Mouse (Mus musculus) erythroblast, adult 5-6 weeks (primary cell): ENCODE results near the gene Cd84. TPM values are rescaled to one million over a fixed set of nuclear protein-coding genes. Genes with fewer than 3 reads are reported as not detected.
"Not testable (repeated sequence)": the region's sequence is repeated elsewhere in the genome, so short reads cannot be mapped to it uniquely, and the experiment has no call there.

Experiments
- ATAC-seq: replicated peaks from 2 replicates; pipeline ENCODE4 v1.8.0; 2016; ENCODE audit warnings: moderate number of reproducible peaks, mild to moderate bottlenecking, moderate TSS enrichment, inconsistent platforms; ENCODE audit not compliant: poor library complexity, low FRiP score, severe bottlenecking
- total RNA-seq, 2 experiments: library from RNA; stranded (forward) in 1 of 2; stranded (reverse) in 1 of 2; fragments of 150-400 nt in 1 of 2; fragments of 200-764, 138-1000 nt in 1 of 2; gene quantifications; 2 replicates each; pipeline versions ENCODE4 v1.2.3 to v1.2.4; 2015 to 2017; ENCODE audit warnings: low replicate concordance in 2 of 2

The Cd84 gene
- total RNA-seq (2015; ENCODE audit: low replicate concordance) (20.3 and 22.1 TPM in 2 replicates), total RNA-seq (2017; ENCODE audit: low replicate concordance) (23.7 and 25.0 TPM in 2 replicates)

DNA sequence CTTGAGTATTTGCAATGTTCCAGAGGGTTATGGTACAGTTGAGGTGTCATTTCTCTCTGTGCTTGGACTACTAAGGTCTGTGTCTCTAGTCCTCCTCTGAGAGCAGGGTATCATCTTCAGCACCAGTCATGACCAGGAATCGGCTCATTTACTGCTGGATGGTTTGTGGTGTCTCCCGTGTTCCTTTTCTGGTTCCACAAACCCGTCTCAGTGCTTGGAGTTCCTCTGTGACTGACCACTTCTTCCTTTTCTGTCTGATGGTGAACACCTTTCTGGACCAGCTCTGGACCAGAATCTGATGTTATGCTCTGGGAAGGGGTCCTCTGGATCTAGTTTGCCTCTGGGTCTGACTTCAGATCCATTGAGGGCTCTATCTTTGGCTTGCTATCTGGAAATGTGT lies at the start of gene Cd84:
Gene Cd84 (plus strand): TSS at position 210 of the 400 bp plus-strand sequence.
- no peak for ATAC-seq

DNA sequence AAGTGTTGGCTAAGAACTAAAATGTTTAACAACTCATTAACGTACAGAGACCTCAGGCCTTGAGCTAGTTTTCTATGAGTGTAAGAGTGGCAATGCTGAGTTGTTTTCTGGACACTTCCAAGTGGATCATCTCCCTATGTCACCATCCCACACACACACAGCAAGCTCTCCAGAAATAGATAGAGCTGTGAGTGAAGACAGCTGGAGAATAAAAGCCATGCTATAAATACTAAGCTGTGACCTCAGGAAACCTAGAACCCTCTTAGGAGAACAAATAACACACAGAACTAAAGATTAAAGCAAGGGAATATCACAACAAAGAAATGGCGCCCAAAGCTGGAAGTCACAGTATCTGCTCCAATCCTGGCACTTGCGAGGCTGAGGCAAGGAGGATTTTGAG lies 48.0 kb upstream of the Cd84 start:
- ATAC-seq: no peak

DNA sequence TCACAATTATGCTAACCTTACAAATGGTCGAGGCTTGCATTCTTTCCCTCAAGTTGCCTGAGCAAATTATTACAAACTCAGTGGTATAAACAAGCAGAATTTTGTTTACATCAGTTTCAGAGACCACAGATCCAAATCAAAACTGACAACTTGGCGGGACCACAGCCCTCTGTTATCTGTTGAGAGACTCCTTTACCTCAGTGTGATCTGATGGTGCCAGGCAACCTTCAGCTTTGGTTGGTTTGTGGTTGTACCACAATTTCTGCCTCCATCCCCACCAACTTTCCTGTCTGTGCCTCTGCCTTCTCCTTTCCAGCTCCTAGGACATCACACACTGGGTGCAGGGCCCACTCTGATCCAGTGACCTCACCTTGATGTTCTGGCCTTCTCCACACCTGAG lies 43.3 kb upstream of the Cd84 start:
- ATAC-seq: no peak

DNA sequence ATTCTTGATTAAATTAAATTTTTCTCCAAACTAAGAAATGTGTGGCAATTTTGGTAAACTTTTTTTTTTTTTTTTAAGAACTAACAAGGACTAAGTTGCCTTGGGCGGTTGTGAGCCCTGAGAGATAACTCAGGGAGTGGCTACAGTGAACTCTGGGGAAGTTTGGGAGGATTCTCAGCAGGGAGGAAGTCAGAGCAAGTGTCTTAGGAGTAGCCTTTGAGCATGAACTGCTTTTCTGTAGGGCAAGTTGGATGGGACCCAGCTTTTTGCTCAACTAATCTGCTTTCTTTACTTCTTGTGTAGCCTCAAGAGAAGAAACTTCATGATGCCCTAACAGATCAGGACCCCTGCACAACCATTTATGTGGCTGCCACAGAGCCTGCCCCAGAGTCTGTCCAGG lies 41.7 kb upstream of the Cd84 start:
- ATAC-seq: no peak

DNA sequence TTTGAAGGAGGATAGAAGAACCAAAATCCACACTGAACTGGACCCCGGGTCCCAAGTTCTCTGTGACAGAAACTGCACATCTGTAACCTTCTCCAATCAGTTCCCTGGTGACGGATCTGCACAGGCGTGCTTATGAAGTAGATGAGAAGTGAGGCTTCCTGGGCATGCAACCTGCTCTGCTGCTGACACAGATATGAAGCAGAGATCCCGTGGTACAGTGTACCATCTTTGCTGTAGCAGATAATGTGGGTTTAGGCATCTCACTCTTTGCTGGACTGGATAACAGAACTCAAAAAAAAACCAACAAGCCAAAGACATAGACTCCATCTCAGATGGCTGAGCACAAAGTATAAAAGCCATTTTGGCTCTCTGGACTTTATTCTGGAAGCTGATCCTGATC lies 39.8 kb upstream of the Cd84 start:
- ATAC-seq: no peak

- ATAC-seq: not testable (repeated sequence)
Observed at GRCm38 (mm10) chr1:171811048-171811447, 28.4 kb upstream of the Cd84 start.

- ATAC-seq: peak; percentile 73
Observed at GRCm38 (mm10) chr1:171815545-171816439, 23.7 kb upstream of the Cd84 start.

DNA sequence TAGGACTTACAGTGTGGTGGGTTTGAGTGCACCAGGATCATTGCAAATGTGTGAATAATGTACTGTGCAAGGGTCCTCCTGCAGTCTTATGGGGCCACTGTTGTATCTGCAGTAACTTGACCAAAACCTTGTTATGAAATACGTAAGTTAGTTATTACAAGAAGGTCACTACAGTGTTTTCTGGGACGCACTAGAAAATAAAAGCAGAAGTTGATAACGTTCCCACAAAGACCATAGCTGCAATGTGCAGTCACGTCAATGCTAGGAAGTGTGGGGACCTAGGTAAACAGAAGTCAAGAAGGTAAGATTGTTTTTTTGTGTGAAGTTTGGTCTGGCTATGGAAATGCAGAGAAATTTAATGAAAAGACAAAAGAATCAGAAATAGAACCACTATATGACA lies 22.5 kb upstream of the Cd84 start:
- ATAC-seq: no peak

DNA sequence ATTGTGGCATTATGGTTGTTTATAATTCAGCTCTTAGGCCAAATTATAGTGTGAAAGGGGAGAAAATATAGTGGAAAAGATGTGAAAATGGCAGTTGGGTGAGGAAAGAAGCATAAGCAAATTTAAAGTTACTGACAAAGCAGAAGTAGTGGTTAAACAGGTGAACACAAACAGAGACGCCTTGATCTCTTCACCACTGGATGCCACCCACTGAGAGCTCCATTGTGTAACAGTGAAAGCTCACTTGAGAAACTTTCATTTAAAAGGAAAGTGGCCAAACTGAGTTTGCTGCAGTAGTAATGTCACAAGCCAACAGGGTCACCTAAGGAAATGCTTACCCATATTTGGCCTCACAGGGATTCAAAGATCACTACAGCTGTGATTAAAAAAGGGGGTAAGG lies 18.2 kb upstream of the Cd84 start:
- no peak for ATAC-seq

DNA sequence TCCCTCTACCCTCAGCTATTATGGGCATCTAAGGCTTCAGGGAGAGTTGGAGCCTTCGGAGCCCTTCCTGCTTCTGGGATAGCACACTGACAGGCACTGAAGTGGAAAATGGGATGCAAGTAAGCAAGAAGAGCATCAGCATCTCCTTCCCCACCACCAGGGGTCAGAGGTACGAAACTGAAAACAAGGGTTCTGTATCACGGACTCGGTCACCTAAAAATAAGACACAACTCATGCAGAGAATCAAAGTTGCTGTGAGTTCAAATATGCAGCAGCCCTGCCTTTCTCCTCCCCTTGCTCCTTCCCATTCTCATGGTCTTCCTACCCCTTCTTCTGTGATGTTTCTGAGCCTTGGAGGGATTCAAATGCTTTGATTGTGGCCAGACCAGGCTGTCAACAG lies 14.0 kb upstream of the Cd84 start:
- ATAC-seq: no peak

DNA sequence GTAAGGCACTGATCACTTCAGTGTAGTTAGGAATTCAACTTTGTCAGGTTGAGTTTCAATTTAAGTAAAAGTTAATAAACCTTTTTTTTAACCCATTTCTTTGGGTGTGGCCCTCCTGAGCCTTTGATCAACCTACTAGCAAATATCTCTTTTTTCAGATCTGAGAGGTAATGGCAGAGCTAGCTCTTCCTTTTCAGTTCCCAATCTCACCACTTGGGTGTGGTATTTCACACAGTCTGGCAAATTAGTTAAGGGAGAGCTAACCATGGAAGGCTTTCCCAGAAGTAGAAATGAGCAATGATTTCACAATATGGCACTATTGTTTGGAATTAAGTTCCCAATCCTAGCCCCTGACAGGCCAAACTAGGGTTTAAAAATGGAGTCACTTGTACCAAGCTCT lies 13.3 kb upstream of the Cd84 start:
- ATAC-seq: no peak

DNA sequence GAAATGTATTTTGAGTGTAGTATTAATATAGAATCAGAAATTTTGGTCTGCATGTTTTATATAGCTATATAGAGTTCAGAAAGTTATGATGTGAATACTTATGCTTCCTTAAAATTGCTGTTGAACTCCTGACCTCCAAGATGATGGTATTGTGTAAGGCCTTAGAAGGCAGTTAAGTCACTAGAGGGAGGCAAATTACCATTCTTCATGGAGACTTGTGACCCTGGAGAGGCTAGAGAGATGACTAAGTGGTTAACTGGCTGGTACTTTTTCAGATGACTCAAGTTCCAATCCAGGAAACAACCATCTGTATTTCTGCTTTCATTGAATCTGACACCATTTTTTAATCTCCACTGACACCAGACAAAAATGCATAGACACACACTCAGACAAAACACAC lies 11.8 kb upstream of the Cd84 start:
- ATAC-seq: no peak

DNA sequence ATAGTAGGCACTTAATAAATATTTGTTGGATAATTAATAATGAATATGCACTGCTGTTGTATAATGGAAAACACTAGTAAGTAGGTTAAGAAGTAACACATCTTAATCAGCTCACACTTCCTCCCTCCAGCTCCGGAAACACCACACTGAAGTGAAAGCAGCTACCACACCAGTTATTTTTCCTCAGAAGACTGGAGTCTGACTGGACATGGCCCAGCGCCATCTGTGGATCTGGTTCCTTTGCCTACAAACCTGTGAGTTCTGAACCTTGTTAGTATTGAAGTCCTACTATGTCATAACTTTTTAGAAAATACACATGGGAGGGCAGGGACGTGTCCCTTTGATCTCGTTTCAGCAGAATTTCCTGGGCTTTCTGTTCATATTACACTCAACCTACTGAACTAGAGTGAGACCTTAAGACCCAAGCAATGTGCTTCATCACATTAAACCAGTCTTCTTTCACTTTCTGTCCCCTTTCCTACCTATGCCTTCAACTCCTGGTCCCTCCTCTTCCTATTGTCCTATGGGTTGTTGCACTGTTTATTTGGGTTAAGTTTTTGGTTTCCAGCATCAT lies 1.0 kb downstream of the Cd84 start:
- no peak for ATAC-seq

DNA sequence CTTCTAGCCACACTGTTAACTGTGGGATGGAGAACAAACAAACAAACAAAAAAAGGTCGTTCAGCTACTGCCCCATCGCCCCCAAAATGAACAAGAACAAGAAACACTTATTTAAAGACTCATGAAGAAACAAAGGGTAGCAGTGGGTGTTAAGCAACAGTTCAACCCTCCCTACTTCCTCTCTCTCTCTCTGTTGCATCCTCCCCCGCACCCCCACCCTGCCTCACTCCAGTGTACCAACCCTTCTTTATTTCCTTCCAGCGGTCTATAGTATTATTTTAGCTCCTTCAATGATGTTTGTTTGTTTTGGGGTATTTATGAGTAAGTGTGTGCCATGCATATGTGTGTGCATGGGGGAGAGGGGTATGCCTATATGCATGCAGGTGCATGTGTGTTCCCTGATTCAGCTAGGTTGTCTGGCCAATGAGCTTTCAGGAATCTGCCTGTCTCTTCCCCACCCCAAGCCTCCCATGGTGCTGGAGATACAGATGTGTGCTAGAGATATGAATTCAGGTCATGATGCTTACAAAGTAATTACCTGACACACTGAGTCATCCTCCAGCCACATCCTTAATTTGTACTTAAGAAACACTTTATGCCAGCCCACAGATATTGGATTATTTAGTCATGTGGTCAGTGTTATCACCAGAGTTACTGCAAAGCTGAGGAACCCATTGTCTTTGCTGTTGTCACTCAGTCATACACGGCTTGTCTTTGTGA lies 5.7 kb downstream of the Cd84 start:
- ATAC-seq: no peak

GRCm38 (mm10) chr1:171848201-171848600 lies 8.7 kb downstream of the Cd84 start:
- ATAC-seq: no peak

DNA sequence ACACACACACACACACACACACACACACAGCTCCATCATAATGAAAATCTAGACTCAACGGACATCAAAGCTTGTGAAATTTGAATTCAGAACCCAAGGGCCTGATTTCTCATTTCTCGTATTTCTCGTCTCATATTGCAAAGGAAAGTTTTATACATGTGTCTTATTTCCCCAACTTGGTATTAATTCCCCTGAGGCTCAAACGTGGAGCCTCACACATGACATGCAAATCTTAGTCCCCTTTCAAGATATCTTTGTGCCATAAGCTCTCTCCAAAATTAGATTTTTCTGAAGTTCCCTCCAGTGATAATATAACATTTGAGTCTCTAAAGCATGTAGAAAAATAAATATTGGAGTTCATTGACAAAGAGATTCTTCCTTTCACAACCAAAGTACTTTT lies 9.3 kb downstream of the Cd84 start:
- no peak for ATAC-seq

DNA sequence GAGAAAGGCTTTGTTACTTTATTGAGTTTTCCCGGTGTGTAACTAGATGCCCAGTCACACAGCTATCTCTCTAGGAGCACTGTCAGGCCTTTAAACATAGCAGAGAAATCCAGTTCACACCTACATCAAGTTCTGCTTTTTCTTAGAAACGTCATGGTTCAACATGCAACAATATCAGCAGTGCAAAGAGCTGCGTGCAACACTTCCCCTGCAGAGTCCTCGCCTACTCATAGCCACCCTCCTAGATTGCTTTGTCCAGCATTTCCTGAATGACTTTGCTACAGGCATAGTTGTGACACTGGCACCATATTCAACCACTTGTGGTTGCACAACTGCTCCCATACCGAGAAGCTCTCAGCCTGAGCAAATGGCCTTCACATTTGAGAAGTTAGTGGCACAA lies 10.0 kb downstream of the Cd84 start:
- ATAC-seq: no peak

- no peak for ATAC-seq
Observed at GRCm38 (mm10) chr1:171865467-171865866, 26.0 kb downstream of the Cd84 start.

DNA sequence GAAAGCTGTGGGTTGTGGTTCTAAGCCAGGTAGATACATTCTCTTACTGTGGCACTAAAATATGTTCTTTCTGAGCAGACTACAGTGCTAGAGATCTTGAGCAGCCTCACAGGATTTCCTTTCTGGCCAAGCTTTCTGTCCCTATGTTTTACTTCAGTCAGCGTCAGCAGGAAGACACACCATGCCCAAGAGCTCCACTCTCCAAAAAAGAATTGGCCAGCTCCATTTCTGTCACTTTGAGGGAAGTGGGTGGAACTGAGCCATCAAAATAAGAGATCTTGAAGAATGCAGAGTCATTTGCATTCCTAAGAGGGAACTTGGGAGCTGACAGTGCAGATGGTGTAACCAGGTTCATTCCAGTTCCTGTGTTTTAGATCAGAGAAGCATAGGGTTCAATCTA lies 47.5 kb downstream of the Cd84 start:
- ATAC-seq: no peak

DNA sequence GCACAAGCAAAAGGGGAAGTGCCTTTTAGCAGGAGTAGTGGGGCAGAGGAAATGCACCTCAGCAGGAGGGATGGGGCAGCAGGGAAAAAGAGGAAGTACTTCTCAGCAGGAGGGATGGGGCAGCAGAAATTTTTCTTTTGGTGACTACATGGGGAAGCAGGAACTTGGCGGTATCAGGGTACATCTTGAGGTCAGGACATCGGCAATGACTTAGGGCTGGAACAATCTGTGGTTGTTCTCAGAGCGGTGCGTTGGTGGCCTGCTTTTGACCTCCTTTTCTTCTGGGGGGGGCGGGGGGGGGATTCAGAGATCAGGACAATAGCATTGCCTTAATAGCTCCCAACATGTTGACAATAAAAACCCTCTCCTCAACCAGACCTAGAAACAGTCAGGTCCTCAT lies 55.9 kb downstream of the Cd84 start, which contains the start of gene Gm10521:
Gene Gm10521 (plus strand): TSS at position 301 of the 400 bp plus-strand sequence.
- not testable (repeated sequence) for ATAC-seq

GRCm38 (mm10) chr1:171904011-171904410 lies 64.5 kb downstream of the Cd84 start:
- no peak for ATAC-seq
